In genomic region chr5:8326671-8327070, GRCm38 (mm10) we compare ENCODE assay signal across 22 mouse cellular contexts.
"Had no signal": no experiment of that assay in that cellular context is flagged by ENCODE, and none has a peak within 500 bp of the region (broad histone marks: within the 10 kb centered on the region; RNA-seq: fewer than 3 reads in every experiment).

No protein-coding gene starts in this region.

- H3K27me3 ChIP-seq: heart, embryonic 13.5 days; heart, embryonic 15.5 days; hindbrain, embryonic 13.5 days; hindbrain, embryonic 15.5 days; limb, embryonic 13.5 days; limb, embryonic 15.5 days; liver, embryonic 12.5 days had no signal

- H3K4me3 ChIP-seq: heart, adult 2 months; heart, embryonic 13.5 days; heart, embryonic 15.5 days; hindbrain, embryonic 13.5 days; hindbrain, embryonic 15.5 days; limb, embryonic 13.5 days; limb, embryonic 15.5 days; liver, embryonic 12.5 days had no signal

- H3K4me2 ChIP-seq: heart, embryonic 11.5 days; heart, embryonic 13.5 days; heart, embryonic 15.5 days; hindbrain, embryonic 13.5 days; hindbrain, embryonic 15.5 days; limb, embryonic 13.5 days; limb, embryonic 15.5 days; liver, embryonic 12.5 days had no signal

- H3K9me3 ChIP-seq: heart, embryonic 13.5 days; heart, embryonic 15.5 days; hindbrain, embryonic 13.5 days; hindbrain, embryonic 15.5 days; limb, embryonic 13.5 days; limb, embryonic 15.5 days; liver, embryonic 12.5 days had no signal

- ATAC-seq: forebrain, postnatal 0 days; hindbrain, postnatal 0 days; intestine, embryonic 16.5 days; liver, embryonic 12.5 days had no signal

- H3K36me3 ChIP-seq: heart, embryonic 13.5 days; heart, embryonic 15.5 days; limb, embryonic 13.5 days; limb, embryonic 15.5 days; liver, embryonic 12.5 days had no signal

- H3K9ac ChIP-seq: forebrain, postnatal 0 days; heart, embryonic 13.5 days; heart, embryonic 15.5 days; hindbrain, embryonic 13.5 days; hindbrain, embryonic 15.5 days; limb, embryonic 13.5 days; limb, embryonic 15.5 days; liver, embryonic 12.5 days; liver, embryonic 14.5 days had no signal

- DNase-seq: forebrain, postnatal 0 days; gastrocnemius, postnatal 14 days; gastrocnemius, postnatal 36 days; heart, adult 11 months; heart, adult 2 months; heart, postnatal 14 days; heart, postnatal 36 days; layer of hippocampus, adult 9-11 months; layer of hippocampus, postnatal 36 days; left cerebral cortex, postnatal 4 days; lung, adult 18-20 months had no signal

- H3K27ac ChIP-seq: heart, adult 2 months; heart, embryonic 13.5 days; heart, embryonic 15.5 days; hindbrain, embryonic 13.5 days; hindbrain, embryonic 15.5 days; hindbrain, postnatal 0 days; limb, embryonic 13.5 days; limb, embryonic 15.5 days; liver, embryonic 12.5 days; liver, embryonic 14.5 days had no signal

- H3K4me1 ChIP-seq: heart, embryonic 13.5 days; heart, embryonic 15.5 days; hindbrain, embryonic 13.5 days; hindbrain, embryonic 15.5 days; limb, embryonic 13.5 days; limb, embryonic 15.5 days; liver, embryonic 12.5 days had no signal
